Comparison of ENCODE assay signal across 31 mouse cellular contexts in the genomic region with DNA sequence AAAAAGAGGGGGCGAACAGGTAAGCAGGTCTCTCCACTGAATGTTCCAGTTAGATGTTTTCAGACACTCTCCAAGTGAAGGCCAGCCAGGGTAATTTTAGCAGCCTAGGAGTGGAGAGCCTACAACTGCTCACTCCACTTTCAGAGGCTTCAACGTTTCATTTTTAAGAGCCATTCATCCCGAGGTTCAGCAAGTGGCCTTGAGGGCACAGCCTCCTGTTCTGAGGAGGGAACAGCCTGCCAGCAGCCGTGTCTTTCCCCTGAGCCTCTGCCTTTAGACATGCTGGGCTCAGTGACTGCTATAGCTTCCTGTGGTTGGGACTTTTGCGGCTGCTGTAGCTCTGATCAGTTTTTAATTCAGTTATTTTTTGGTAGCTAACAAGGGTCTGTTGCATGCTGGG. TPM values are rescaled to one million over a fixed set of nuclear protein-coding genes. Genes with fewer than 3 reads are reported as not detected.
DNase-seq lines count a peak whose midpoint lies in the region; ATAC-seq and TF ChIP-seq lines count a peak whose summit lies in the region.
"Had no signal": no experiment of that assay in that cellular context is flagged by ENCODE, and none has a peak within 500 bp of the region (broad histone marks: within the 10 kb centered on the region; RNA-seq: fewer than 3 reads in every experiment).

No protein-coding gene starts in this region.

- WGBS in heart, embryonic 10.5 days = 47% methylated on average over 5 of the region's 5 CpGs
- 61% methylated on average over 5 of the region's 5 CpGs for WGBS in liver, postnatal 0 days (ENCODE audit: insufficient replicate concordance)

- no peak for DNase-seq in heart, embryonic 10.5 days (ENCODE audit: low spot score)
- no peak for DNase-seq in heart, postnatal 4 days
- DNase-seq in liver, postnatal 0 days = peak; percentile 8
- DNase-seq in liver = no peak
- peak; percentile 17 for DNase-seq in adrenal gland, postnatal 25 days
- no peak for DNase-seq in layer of hippocampus, adult 8-10 months (ENCODE audit: low spot score in 2 of 2)
- DNase-seq: B cell, adult 2 months; cerebellum, adult 18-20 months; cerebellum, postnatal 14 days; gastrocnemius, postnatal 25 days; kidney, adult 18-20 months; kidney, postnatal 4 days; lung, postnatal 4 days; retina, postnatal 1 day; right cerebral cortex, postnatal 25 days; spleen, adult 18-20 months; thymus, postnatal 14 days had no signal

- H3K36me3 ChIP-seq in heart, embryonic 10.5 days = no peaks in the 10 kb centered on the region
- H3K36me3 ChIP-seq in liver, postnatal 0 days (replicated peaks; ENCODE audit: insufficient read depth, low read length) = no peaks in the 10 kb centered on the region
- H3K36me3 ChIP-seq: embryonic facial prominence, embryonic 12.5 days; forebrain, embryonic 12.5 days; G1E; heart, embryonic 15.5 days; hindbrain, embryonic 13.5 days; limb, embryonic 15.5 days; liver, embryonic 15.5 days; midbrain, embryonic 15.5 days; neural tube, embryonic 13.5 days had no signal

- ATAC-seq in liver, postnatal 0 days = no peak
- 0 out of 4 replicates have a peak, but pooled peaks have one; percentile 46 for ATAC-seq in hematopoietic stem cell, adult 5-6 weeks (replicated peaks in 1 of 2; ENCODE audit: insufficient read depth in 1 of 2, low FRiP score in 2 of 2, low TSS enrichment in 1 of 2, low read depth in 1 of 2, poor library complexity in 2 of 2, severe bottlenecking in 2 of 2)
- ATAC-seq: inflammation-experienced regulatory T-cells, adult 6 months; midbrain, embryonic 15.5 days; Patski had no signal

- no peak overlapping the region for H3K4me2 ChIP-seq in liver, postnatal 0 days (ENCODE audit: low read depth, low read length)
- H3K4me2 ChIP-seq: embryonic facial prominence, embryonic 12.5 days; forebrain, embryonic 12.5 days; heart, embryonic 15.5 days; hindbrain, embryonic 13.5 days; limb, embryonic 15.5 days; liver, embryonic 15.5 days; midbrain, embryonic 15.5 days; neural tube, embryonic 13.5 days had no signal

- H3K27ac ChIP-seq in heart, embryonic 10.5 days = peak overlapping the region; percentile 69
- H3K27ac ChIP-seq in liver, postnatal 0 days (ENCODE audit: low read depth) = no peak overlapping the region
- H3K27ac ChIP-seq: embryonic facial prominence, embryonic 12.5 days; forebrain, embryonic 12.5 days; heart, embryonic 15.5 days; hindbrain, embryonic 13.5 days; limb, embryonic 15.5 days; liver, embryonic 15.5 days; midbrain, embryonic 15.5 days; neural tube, embryonic 13.5 days had no signal

- H3K4me3 ChIP-seq in heart, embryonic 10.5 days = no peak overlapping the region
- H3K4me3 ChIP-seq in liver, postnatal 0 days (ENCODE audit: low read depth, low read length) = no peak overlapping the region
- H3K4me3 ChIP-seq: embryonic facial prominence, embryonic 12.5 days; forebrain, embryonic 12.5 days; heart, embryonic 15.5 days; hindbrain, embryonic 13.5 days; limb, embryonic 15.5 days; liver, embryonic 15.5 days; midbrain, embryonic 15.5 days; myocyte; neural tube, embryonic 13.5 days had no signal

- peaks cover 19% of the 10 kb centered on the region for H3K4me1 ChIP-seq in heart, embryonic 10.5 days
- H3K4me1 ChIP-seq in liver, postnatal 0 days (ENCODE audit: insufficient read depth) = no peaks in the 10 kb centered on the region
- H3K4me1 ChIP-seq: embryonic facial prominence, embryonic 12.5 days; forebrain, embryonic 12.5 days; heart, embryonic 15.5 days; hindbrain, embryonic 13.5 days; limb, embryonic 15.5 days; liver, embryonic 15.5 days; midbrain, embryonic 15.5 days; neural tube, embryonic 13.5 days had no signal

- TF ChIP-seq EP300 in liver, postnatal 0 days (IDR thresholded peaks at IDR 0.05; ENCODE audit: low read depth) = no peak

- H3K27me3 ChIP-seq in heart, embryonic 10.5 days (ENCODE audit: insufficient read depth, poor library complexity, severe bottlenecking) = no peaks in the 10 kb centered on the region
- H3K27me3 ChIP-seq in liver, postnatal 0 days (ENCODE audit: insufficient read depth, low read length) = no peaks in the 10 kb centered on the region
- H3K27me3 ChIP-seq: CH12.LX; embryonic facial prominence, embryonic 12.5 days; forebrain, embryonic 12.5 days; heart, embryonic 15.5 days; hindbrain, embryonic 13.5 days; limb, embryonic 15.5 days; liver, embryonic 15.5 days; midbrain, embryonic 15.5 days; neural tube, embryonic 13.5 days; Patski had no signal

- no peak for TF ChIP-seq CTCF in liver, postnatal 0 days (IDR thresholded peaks at IDR 0.05; ENCODE audit: low read depth)

- no peak overlapping the region for H3K9ac ChIP-seq in liver, postnatal 0 days (replicated peaks)
- H3K9ac ChIP-seq: embryonic facial prominence, embryonic 12.5 days; forebrain, embryonic 12.5 days; heart, embryonic 15.5 days; hindbrain, embryonic 13.5 days; limb, embryonic 15.5 days; liver, embryonic 15.5 days; midbrain, embryonic 15.5 days; neural tube, embryonic 13.5 days had no signal

- H3K9me3 ChIP-seq in heart, embryonic 10.5 days = no peaks in the 10 kb centered on the region
- H3K9me3 ChIP-seq in liver, postnatal 0 days (ENCODE audit: low read length) = no peaks in the 10 kb centered on the region
- H3K9me3 ChIP-seq: embryonic facial prominence, embryonic 12.5 days; forebrain, embryonic 12.5 days; heart, embryonic 15.5 days; hindbrain, embryonic 13.5 days; limb, embryonic 15.5 days; liver, embryonic 15.5 days; midbrain, embryonic 15.5 days; neural tube, embryonic 13.5 days had no signal

RNA-seq across cellular contexts. Expression of gene Rasgrf1, which starts 38.9 kb away (rescaled TPM):
- 0.13 and 0.22 TPM in 2 replicates for polyA plus RNA-seq in heart, embryonic 10.5 days (2016; fragmentation: Nextera tagmentation; extraction: Ambion mirVana)
- total RNA-seq in heart, postnatal 4 days (2021) = not detected
- polyA plus RNA-seq in liver, postnatal 0 days (2015; fragmentation: Nextera tagmentation; extraction: Ambion mirVana) = 0.05 TPM in 1 of 2 replicates, not detected in the other
- 14.8 and 15.4 TPM in 2 replicates for total RNA-seq in adrenal gland, postnatal 25 days (2021)
- 2.1 TPM in 1 of 2 replicates, not detected in the other for total RNA-seq in hematopoietic stem cell, adult 5-6 weeks (2017)
- 100 to 1,000 TPM; 449 to 518 (median 495) TPM for total RNA-seq in layer of hippocampus, adult 8-10 months (2022)
- total RNA-seq: CH12.LX; gastrocnemius, postnatal 25 days had no signal
- polyA plus RNA-seq: G1E; liver, embryonic 15.5 days; myocyte; Patski had no signal

Comparison
In these comparisons a context has a peak if more than half of its experiments do, and no peak if none do; other contexts are left out.
1. DNase-seq: peak in liver, postnatal 0 days (single experiment) and adrenal gland, postnatal 25 days (single experiment); none in heart, embryonic 10.5 days (single experiment), heart, postnatal 4 days (single experiment), liver (single experiment) and layer of hippocampus, adult 8-10 months (0 of 2).
2. RNA of gene Rasgrf1, which starts 38.9 kb away (total RNA-seq): 449 to 518 TPM in layer of hippocampus, adult 8-10 months; 14.8 to 15.4 TPM in adrenal gland, postnatal 25 days, not detected in heart, postnatal 4 days and 2.1 TPM in hematopoietic stem cell, adult 5-6 weeks; every median in the first group is over 10 times any median in the second.